Mouse (Mus musculus) testis, adult 2 months (tissue): ENCODE measurements around the gene Smg6.
A peak's percentile ranks its signal among the peaks of the same experiment; 100 is the strongest.

Source experiments
- CTCF ChIP-seq: fragments of 200-500 bp; IDR thresholded peaks from 2 replicates; pipeline ENCODE4 v1.5.1; 2012; ENCODE audit warnings: low read depth, mild to moderate bottlenecking, inconsistent platforms, low read length, moderate library complexity; ENCODE audit not compliant: control insufficient read depth, insufficient read depth, insufficient replicate concordance
- POLR2A ChIP-seq: fragments of 200-500 bp; IDR thresholded peaks from 2 replicates; pipeline ENCODE4 v1.6.1; 2012; ENCODE audit warnings: low read depth, mild to moderate bottlenecking, inconsistent platforms, low read length, moderate library complexity; ENCODE audit not compliant: control insufficient read depth

DNA sequence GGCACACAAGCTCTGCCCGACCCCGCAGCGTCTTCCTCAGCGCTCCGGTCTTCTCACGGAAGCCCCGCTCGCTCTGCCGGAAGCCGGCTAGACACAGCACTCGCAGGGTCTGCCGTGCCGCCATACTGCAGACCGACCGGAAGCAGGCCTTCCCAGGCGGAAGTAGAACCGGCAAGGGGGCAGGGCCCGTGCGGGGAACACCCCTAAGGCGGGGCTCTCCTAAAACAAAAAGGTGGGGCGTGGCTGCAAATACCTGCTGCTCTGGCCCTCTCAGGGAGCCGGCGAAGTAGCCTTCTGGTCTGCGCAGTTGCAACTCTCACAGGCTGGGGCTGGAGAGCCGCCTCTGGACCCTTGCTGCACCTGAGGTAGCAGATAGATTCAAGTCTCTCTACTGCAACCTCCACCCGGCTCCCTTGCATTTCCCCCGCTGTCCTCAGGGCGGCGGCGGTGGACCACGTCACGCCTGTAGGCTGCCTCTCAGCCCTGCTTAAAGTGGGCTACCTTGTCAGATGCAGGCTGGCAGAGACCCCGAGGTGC lies 253.1 kb downstream of the Smg6 start, which contains the start of gene Ovca2:
- TF ChIP-seq POLR2A (peak; percentile 78), CTCF (peak; percentile 70; the same call in 1 of the 2 replicates)
